Mouse (Mus musculus) embryonic fibroblast, embryonic 13.5 days (primary cell): ENCODE measurements around the gene Lrrc75b.

Experiments
- CTCF ChIP-seq: IDR thresholded peaks from 2 replicates; pipeline ENCODE4 v1.5.1; 2011; ENCODE audit warnings: mild to moderate bottlenecking, control low read depth, low read length, moderate library complexity, borderline replicate concordance; ENCODE audit not compliant: insufficient read depth
- POLR2A ChIP-seq: IDR thresholded peaks from 2 replicates; pipeline ENCODE4 v1.6.1; 2011; ENCODE audit warnings: low read depth, mild to moderate bottlenecking, control low read depth, low read length, moderate library complexity

- TF ChIP-seq POLR2A, result no peak
- TF ChIP-seq CTCF, result no peak
Observed at GRCm38 (mm10) chr10:75551175-75551574, 9.0 kb downstream of the Lrrc75b start.
